In genomic region chr2:59252818-59253217, GRCm38 (mm10) we compare ENCODE assay signal across 9 mouse cellular contexts.
"Had no signal": no experiment of that assay in that cellular context is flagged by ENCODE, and none has a peak within 500 bp of the region (broad histone marks: within the 10 kb centered on the region; RNA-seq: fewer than 3 reads in every experiment).

No protein-coding gene starts in this region.

- DNase-seq: kidney, postnatal 25 days; left cerebral cortex, postnatal 4 days; lung, adult 18-20 months; thymus, postnatal 4 days had no signal

- H3K27me3 ChIP-seq: limb, embryonic 13.5 days; neural tube, embryonic 13.5 days had no signal

- H3K36me3 ChIP-seq: limb, embryonic 13.5 days; neural tube, embryonic 13.5 days had no signal

- ATAC-seq: intestine, postnatal 0 days had no signal

- H3K4me1 ChIP-seq: neural tube, embryonic 13.5 days had no signal

- H3K4me2 ChIP-seq: limb, embryonic 13.5 days; neural tube, embryonic 13.5 days had no signal

- H3K9me3 ChIP-seq: limb, embryonic 13.5 days; neural tube, embryonic 13.5 days had no signal

- H3K9ac ChIP-seq: limb, embryonic 13.5 days; liver, embryonic 14.5 days; neural tube, embryonic 13.5 days had no signal

- H3K27ac ChIP-seq: limb, embryonic 13.5 days; liver, embryonic 14.5 days; neural tube, embryonic 13.5 days; stomach, postnatal 0 days had no signal

- H3K4me3 ChIP-seq: limb, embryonic 13.5 days; neural tube, embryonic 13.5 days had no signal
